Mouse (Mus musculus) urinary bladder, adult 18-20 months (tissue): ENCODE data around the gene Lmo4.

Experiments used
- DNase-seq, 2 experiments: peaks; one replicate each; pipeline ENCODE4 v3.0.0; 2022; ENCODE audit warnings: low spot score in 2 of 2, mixed read lengths in 2 of 2

Gene Lmo4

GRCm38 (mm10) chr3:144204413-144205311, at the start of gene Lmo4:
Lmo4 (minus strand) TSS chr3:144205220.
- DNase-seq: peak; percentile 78 to 79

- DNase-seq: no peak
Observed at GRCm38 (mm10) chr3:144254281-144254680, 49.3 kb upstream of the Lmo4 start.

GRCm38 (mm10) chr3:144253018-144253417, 48.0 kb upstream of the Lmo4 start:
- no peak for DNase-seq

- no peak for DNase-seq
Observed at GRCm38 (mm10) chr3:144252109-144252508, 47.1 kb upstream of the Lmo4 start.

GRCm38 (mm10) chr3:144242025-144242673, 37.1 kb upstream of the Lmo4 start:
- DNase-seq: peak; percentile 43 to 63

GRCm38 (mm10) chr3:144241161-144241560, 36.1 kb upstream of the Lmo4 start:
- no peak for DNase-seq

- no peak for DNase-seq
Observed at GRCm38 (mm10) chr3:144238482-144238881, 33.5 kb upstream of the Lmo4 start.

GRCm38 (mm10) chr3:144232347-144233008, 27.5 kb upstream of the Lmo4 start:
- no peak for DNase-seq

GRCm38 (mm10) chr3:144231931-144232330, 26.9 kb upstream of the Lmo4 start:
- no peak for DNase-seq

- DNase-seq: no peak
Observed at GRCm38 (mm10) chr3:144231419-144231818, 26.4 kb upstream of the Lmo4 start.

- DNase-seq: no peak
Observed at GRCm38 (mm10) chr3:144230016-144230415, 25.0 kb upstream of the Lmo4 start.

GRCm38 (mm10) chr3:144229312-144229711, 24.3 kb upstream of the Lmo4 start:
- DNase-seq: no peak

GRCm38 (mm10) chr3:144225456-144226240, 20.6 kb upstream of the Lmo4 start:
- no peak for DNase-seq

GRCm38 (mm10) chr3:144224594-144224993, 19.6 kb upstream of the Lmo4 start:
- DNase-seq: no peak

GRCm38 (mm10) chr3:144223377-144224105, 18.5 kb upstream of the Lmo4 start:
- no peak for DNase-seq

GRCm38 (mm10) chr3:144222381-144222780, 17.4 kb upstream of the Lmo4 start:
- DNase-seq: no peak

- peak in 1 of 2 experiments; percentile 43 for DNase-seq
Observed at GRCm38 (mm10) chr3:144207498-144207897, 2.5 kb upstream of the Lmo4 start.

GRCm38 (mm10) chr3:144206942-144207341, 1.9 kb upstream of the Lmo4 start:
- DNase-seq: no peak

GRCm38 (mm10) chr3:144206261-144206660, 1.2 kb upstream of the Lmo4 start:
- no peak for DNase-seq

GRCm38 (mm10) chr3:144205351-144206153, 532 bp upstream of the Lmo4 start:
- peak; percentile 85 to 94 for DNase-seq
